Mouse (Mus musculus) gastrocnemius, adult 8-10 months (tissue): ENCODE data around the gene Tcf3. TPM values are rescaled to one million over a fixed set of nuclear protein-coding genes. Genes with fewer than 3 reads are reported as not detected.

Source experiments
- DNase-seq, 2 experiments: peaks; one replicate each; pipeline ENCODE4 v3.0.0; 2022; ENCODE audit warnings: low spot score in 2 of 2
- total RNA-seq, 4 experiments: library from RNA; stranded (reverse); gene quantifications; 2 replicates each; pipeline ENCODE4 v1.2.4; 2022

Tcf3 gene
- total RNA-seq = 10 to 100 TPM in 3 of 4 experiments, 1 to 10 TPM in 1; 9.9 to 13.1 (median 10.8) TPM

DNA sequence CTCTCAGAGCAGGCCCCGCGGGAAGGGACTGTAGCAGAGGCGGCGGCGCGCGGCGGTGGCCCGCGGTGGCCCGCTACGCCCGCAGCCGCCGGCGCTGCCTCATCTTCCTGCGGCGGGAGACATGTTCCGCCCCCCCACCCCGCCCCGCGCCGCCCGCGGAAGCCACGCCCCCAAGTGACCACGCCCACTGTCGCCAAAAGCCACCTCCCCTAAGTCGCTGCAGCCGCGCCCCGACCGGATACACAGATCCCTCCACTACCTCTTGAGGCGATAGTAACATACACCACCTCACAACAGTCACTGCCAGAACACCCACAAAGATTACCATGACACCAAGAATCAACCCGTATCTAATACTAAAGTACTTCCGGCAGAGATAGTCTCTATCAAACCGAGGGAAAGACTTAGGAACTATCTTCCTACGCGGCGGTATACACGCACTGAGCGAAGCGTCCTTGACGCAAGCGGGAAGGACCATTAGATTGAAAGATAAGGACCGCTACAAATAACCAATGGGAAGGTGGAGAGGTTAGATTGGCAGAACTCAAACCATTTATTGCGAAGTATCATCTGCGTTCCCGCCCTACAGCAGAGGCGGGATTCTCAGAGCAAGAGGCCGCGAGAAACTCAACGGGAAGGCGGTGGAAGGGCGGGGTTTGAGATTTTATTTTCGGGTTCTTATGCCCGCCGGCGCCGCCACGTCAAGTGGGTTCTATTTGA, at the start of gene Tcf3:
Gene Tcf3, minus strand, starts transcription at position 135 of the 720 bp plus-strand sequence.
- DNase-seq = peak; percentile 92 to 95

DNA sequence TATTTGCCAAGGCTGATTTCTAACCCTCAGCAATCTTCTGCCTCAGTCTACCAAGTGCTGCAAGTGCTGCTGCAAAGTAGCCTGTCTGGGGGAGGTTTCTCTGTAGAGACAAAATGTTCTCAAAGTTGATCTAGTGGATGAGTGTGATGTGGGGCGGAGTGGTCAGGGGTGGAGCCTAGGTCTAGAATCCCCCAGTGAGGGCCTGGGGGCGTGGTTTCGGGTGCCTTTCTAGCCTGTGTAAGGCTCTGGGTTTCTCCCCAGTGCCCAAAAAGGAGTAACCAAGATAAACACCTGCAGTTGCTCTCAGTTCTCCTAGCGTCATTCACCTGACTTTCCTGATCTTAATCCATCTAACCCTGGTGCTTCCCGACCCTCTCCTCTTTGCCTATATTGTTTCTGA, 47.6 kb upstream of the Tcf3 start:
- DNase-seq = no peak

DNA sequence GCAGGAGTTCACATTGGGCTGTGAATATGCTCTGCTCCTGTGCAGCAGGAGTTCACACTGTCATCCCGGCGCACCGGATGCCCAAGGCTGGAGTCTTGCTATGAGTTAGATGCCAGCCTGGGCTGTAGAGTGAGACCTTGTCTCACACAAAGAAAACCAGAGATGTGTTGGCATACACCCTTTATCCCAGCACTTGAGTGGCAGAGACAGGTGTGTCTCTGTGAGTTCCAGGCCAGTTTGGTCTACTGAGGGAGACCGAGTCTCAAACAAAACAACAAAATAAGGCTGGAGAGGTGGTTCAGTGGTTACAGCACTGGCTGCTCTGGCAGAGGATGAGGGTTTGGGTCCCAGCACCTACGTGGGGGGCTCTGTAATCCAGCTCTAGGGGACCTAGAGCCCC, 45.1 kb upstream of the Tcf3 start:
- DNase-seq = no peak

DNA sequence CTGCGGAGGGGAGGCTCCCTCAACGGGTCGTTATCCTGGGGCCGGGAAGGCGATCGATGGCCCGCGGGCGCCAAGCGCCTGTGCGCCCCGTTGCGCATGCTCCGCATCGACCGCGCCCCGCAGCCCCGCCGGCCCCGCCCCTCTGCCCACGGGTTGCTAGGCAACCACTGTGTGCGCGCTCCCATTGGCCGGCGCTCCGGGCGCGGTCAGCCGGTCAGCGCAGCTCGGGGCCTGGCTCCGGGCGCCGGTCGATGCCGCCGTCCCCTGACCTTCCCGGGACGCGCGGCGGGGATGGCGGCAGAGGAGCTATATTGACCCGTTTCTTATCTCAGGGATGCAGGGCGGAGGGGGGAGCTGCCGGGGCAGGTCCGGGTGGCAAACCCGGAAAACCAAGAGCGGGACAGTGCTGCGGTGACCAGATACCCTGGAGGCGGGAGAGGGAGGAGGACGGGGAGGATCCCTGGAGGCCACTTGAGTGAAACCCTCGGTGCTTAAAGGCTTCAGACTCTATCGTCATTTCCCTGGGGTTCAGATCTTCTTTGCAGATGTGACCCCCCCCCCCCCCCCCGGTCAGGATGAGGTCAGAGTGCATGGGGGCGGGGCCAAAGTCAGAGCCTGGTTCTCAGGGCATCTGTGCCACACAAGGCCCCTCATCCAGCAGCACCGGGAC, 42.0 kb upstream of the Tcf3 start:
- DNase-seq = peak; percentile 82 to 87

DNA sequence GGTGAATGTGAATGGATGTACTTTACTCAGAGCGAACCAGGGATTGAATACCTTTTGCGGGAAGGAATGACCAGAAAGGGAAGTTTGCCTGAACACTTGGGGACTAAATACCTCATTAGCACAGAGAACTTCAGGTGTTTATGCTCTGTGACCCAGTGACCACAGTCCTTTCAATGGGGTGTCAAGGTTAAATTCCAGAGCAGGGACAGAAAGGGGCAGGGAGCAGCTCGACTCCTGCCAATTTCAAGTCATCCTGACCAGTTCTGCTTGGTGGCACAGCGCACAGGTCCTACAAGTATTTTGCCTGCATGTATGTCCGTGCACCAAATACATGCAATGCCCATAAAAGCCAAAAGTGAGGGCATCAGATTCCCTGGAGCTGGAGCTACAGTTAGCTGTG, 31.6 kb upstream of the Tcf3 start:
- DNase-seq = no peak

DNA sequence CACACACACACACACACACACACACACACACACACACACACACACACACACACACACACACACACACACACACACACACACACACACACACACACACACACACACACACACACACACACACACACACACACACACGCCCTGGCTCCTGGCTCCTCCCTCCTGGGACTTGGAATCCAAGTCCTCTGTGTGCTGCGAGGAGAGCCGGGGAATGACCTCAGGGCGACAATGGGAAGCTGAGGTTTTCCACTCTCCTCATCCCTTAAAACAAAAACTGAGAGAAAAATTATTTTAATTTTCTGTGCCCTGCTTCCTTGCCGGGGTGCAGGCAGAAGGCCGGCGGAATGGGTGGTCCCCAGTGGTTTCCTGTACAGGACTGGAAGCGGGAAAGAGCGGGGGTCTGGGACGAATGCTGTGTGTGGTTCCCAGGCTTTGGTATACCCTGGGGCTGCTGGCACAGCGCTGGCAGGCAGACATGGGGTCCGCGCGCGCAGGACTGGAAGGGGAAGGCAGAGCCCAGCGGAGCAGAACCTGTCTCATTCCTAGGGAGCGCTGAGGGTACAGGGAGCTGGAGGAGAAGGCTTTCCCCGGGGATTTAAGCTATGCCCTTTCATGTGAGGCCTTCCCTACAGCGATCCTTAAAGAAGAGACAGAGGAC, 31.1 kb upstream of the Tcf3 start:
- DNase-seq = no peak

DNA sequence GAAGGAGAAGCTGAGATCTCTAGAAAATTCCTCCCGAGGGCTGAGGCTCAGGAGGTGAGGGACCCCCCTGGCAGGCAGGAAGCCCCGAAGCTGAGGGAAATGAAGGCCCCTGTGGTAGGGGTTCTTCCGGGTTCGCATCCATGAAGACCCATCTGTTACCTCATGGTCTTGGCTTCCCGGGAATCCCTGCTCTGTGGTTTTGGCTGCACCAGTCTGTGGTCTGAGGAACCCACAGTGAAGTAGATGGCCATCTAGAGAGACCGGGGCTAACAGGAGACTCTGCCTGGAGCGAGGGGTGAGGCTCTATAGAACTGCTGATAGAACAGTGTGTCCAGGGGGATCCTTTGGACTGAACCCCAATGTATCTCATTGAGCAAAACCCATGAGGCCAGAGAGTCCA, 27.9 kb upstream of the Tcf3 start:
- DNase-seq = no peak

DNA sequence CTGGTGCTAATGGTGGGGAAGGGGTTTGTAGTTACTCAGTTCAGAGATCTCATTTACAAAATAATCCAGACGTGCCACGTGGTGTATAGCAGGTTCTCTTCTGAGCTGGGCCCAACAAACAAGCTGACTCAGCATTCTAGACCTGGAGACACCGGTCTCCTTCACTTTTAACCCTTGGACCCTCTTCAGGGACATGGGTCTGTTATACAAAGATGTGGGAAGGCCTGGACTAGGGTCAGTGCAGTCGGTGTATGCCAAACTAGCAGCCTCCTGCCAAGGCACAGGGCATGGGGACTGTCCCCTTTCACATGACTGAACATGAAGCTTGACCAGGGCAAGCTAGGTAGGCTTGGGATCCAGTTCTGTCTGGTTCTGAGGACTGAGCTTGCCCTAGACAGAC, 26.9 kb upstream of the Tcf3 start:
- no peak for DNase-seq

DNA sequence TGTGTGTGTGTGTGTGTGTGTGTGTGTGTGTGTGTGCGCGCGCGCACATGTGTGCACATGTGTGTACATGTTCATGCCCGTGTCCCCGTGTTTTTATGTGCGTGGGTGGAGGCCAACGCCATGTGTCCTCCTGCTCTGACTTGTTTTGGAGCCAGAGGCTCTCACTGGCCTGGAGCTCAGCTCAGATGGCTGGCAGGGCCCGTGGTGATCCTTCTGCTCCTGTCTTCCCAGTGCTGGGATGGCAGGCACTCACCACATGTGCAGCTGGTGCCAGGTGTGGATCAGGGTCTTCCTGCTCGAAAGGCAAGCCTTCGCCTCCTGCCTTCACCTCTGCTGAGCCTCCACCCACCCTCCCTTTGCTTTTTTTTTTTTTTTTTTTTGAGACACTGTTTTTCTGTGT, 26.2 kb upstream of the Tcf3 start:
- no peak for DNase-seq

DNA sequence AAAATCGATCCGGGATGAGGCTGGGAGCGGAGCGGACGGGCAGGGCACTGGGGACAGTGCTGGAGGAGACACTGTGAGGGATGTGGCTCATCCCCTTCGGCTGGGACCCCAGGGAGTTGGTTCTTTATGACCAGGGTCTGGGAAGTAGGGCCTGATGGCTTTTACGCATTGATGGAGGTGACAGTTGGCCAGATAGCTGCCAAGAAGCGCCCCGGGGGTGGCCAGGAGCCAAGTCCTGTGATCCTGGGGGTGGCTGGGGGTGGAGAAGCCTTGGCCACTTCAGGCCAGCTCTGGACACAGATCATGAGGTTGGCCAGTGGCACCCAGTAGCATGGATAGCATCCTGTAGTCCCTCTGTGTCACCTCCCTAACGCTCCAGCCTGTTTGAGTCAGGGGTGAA, 25.8 kb upstream of the Tcf3 start:
- no peak for DNase-seq

DNA sequence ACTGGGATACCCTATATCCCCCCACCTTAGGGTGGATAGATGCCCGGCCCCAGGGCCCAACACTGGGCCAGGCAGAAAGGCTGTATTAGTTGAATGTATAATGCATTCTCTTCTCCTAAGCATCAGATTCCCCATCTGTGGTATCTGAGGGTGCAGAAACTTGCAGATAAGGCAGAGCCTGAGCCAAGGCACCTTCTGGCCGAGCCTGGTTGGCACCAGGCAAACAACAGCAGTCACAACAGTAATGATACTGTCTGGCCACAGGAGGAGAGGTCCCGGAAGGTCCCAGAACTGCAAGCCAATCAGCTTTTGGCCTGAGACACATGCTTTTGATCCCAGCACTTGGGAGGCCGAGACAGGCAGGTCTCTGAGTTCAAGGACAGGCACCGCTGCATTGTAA, 22.2 kb upstream of the Tcf3 start:
- DNase-seq = no peak

DNA sequence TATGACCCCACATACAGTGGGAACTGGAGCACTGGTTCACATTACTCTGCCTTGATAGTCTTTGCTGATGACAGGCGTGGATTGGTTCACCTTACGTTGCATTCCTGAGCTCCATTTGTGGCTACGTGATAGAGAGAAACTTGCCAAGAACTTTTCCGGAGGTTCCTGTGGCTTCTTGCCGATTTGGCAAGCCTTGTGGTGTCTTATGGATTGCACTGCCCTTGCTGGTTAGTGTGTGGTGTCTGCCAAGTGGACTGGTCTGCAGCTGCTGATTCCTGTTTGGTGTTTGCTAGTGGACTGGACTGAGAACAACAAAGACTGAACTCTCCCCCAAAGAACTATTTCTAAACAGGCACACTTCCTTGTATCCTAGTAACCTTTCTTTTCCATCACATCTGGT, 21.3 kb upstream of the Tcf3 start:
- DNase-seq = no peak

DNA sequence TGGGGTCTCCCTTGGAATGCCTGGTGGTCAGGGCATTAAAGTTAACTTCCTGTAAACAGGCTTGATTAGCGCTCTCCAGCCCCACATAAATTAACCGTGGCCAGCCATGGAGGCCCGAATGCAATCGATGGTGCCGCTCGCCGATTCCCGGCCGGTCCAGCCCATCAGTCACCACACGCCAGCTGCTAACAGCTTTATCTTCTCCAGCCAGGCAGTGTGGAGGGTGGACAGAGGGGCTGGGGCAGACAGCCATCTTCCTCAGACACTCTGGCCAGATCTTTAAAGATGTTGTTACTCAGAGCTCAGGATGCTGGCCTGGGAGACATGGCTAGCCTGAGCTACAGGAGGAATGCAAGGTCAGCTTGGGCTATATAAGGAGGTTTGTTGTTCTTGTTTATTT, 20.2 kb upstream of the Tcf3 start:
- no peak for DNase-seq

DNA sequence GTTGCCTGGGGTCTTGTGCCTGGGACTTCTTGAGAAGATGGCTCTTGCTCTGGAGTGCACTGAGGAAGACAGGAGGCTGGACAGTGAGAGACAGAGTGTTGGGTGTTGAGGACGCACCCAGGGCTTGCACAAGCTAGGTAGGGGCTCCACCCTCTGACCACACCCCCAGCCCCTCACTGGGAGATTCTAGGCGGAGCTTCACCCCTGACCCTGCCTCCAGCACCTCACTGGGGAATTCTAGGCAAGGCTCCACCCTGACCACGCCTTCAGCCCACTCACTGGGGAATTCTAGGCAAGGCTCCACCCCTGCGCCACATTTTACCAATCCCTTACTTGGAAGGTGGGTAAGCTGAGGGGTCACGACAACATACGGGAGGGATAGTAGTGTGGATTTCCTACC, 17.2 kb upstream of the Tcf3 start:
- no peak for DNase-seq

DNA sequence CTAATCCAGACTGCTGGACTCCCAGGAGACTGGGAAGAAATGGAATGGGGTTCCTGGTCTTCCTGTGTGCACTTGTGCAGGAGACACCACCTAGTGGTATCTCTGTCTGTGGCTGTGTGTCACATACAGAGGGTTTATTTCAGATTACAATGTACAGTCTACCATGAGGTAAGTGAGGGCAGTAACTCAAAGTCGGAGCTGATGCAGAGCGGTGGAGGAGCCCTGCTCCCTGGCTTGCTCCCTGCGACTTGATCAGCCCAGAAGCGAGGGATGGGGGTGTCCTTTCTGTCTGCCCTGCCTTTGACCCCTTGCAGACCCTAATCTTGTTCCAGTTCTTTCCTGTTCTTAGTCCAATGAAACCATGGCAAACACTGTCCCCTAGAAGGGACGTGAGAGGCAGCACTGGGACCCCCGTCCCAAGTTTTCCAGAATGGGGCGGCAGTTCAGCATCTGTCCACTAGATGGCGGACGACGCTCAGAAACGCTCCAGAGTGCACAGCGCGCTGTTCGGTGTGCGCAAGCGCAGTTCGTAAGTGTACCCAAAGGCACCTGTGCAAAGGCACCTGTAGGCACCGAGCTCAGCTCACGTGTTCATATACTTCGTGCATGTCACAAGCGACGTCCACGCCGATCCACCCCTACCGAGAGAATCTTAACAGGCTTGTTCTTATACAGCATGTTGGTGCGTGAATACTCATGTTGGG, 12.6 kb upstream of the Tcf3 start:
- peak; percentile 52 to 65 for DNase-seq

DNA sequence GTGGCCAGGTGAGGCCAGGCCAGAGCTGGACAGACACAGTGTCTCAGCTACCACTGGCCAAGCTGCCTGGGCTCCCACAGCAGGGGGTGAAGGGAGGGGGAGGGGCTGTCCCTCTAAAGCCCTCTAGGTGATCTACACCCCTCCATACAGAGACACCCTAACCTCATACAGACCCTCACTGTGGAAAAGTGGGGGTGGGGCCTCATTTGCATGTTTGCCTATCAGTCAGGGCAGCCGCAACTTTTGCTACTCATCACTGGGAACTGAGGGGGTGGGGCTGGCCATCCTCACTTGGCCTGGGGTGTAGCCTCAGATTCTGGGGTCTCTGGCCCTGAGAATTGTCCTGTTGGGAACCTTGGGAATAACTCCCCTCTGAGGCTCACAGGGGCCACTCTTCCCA, 11.6 kb upstream of the Tcf3 start:
- DNase-seq = no peak

DNA sequence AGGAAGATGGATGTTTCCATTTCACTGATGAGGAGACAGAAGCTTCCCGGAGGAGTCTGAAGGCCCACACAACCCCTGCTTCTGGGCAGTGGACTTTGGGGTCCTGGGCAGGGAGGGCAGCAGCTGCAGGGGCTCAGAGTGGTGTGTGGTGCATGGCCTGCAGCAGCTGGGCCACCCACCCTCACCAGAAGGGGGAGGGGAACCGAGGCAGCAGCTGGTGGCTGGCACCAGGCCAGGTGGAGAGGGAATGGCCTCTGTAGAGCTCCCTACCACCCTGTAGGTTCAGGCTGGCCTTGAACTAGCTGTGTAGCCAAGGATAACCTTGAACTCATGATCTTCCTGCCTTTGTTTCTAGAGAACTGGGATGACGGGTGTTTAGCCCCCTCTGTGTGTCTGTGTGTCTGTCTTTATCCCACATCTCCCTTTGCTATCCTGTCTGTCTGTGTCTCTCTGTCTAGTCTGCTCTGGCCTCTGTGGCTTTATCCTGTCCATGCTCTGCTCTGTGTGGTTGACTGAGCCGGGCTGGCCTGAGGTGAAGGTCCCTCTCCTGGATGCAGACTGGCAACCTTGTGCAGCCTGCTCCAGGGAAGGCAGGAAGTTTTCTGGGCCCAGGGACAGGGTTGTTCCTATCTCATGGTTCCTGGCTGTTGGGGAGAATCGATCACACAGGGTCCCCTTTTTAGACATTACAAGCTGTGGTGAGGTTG, 11.0 kb upstream of the Tcf3 start:
- no peak for DNase-seq

DNA sequence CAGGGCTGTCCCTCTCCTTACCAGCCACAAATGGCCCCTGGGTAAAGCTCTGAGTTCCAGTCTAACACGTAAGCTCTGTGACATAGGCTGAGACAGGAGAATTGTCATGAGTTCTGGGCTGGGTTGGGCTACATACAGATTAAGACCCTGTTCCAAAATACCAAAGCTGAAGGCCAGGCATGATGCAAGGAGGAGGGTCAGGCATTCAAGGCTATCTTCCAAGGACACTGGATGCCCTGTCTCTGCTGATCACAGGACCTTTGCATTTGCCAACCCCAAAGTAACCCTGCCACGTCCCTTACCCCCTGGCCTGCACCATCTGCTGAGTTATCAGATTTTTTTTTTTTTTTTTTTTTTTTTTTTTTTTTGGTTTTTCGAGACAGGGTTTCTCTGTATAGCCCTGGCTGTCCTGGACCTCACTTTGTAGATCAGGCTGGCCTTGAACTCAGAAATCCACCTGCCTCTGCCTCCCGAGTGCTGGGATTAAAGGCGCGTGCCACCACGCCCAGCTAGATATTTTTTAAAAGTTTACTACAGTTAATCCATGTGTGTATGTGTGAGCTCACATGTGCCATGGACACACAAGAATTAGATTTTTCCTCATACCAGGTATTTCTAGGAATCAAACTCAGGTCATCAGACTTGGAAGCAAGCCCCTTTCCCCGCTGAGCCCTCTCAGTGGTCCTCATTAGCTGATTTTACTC, 10.3 kb upstream of the Tcf3 start:
- DNase-seq = no peak

DNA sequence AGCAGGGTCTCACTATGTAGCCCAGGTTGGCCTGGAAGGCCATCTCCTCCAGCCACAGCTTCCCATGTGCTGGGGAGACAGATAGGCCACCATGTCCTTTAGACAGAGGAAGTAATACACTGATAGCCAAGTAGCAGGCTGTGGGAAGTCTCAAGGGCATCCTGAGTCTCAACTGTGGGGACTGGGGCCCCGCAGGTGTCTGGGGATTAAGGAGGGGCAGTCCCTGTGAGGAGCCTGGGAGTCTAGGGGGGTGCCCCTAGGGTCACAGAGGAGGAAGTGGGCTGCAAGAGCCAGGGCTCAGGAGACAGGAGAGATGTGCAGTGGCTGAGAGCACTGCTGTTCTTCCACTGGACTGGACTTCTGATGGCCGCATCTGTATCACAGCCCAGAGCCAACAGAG, 9.5 kb upstream of the Tcf3 start:
- no peak for DNase-seq

DNA sequence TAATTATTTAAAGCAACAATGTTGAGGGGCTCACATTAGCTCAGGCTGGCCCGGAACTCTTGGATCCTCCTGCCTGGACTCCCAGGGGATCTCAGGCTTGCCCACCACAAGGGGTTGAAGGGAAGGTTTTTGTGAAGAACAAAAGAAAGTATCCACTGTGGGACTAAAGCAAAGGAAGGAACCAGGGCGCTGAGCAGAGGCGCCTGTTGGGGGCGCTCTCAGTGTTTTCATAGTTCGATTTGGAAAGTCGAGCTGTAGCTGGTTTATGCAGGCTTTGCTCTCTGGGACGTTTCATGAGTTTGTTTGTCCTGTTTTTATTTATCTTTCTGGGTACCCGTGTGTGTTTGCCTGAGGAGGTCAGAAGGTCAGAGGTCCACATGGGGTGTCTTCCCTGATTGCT, 8.2 kb upstream of the Tcf3 start:
- no peak for DNase-seq

DNA sequence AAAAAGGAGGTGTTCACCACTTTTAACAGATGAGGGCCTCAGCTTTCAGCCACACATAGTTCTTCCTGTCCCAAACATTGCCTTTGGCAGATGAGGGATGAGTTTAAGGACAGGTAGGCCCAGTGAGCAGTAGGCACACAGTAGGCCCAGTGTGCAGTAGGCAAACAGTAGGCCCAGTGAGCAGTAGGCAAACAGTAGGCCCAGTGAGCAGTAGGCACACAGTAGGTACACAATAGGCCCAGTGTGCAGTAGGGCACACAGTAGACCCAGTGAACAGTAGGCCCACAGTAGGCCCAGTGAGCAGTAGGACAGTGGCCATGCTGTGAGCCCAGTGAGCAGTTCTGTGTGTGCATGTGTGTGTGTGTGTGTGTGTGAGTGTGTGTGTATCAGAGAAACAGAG, 6.6 kb upstream of the Tcf3 start:
- DNase-seq = no peak
